Mouse (Mus musculus) intestine, embryonic 16.5 days (tissue): ENCODE measurements at regions not wholly inside any gene's neighbourhood (a gene's known extent, or its start where the extent isn't known, plus 50 kb on each side); places are given as distances from the start of the nearest gene placed in this dataset.

ENCODE experiments used
- ATAC-seq: fragments of 200-750 bp; cut with Nextera tagmentation; 2 replicates; pipeline ENCODE4 v1.8.0; 2017; ENCODE audit warnings: moderate TSS enrichment, moderate library complexity
- H3K27ac ChIP-seq: fragments of 300-500 bp; sonication (generic); 2 replicates; pipeline ENCODE4 v1.5.1; 2014; ENCODE audit warnings: mild to moderate bottlenecking, low read length
- H3K27me3 ChIP-seq: fragments of 300-500 bp; sonication (generic); replicated peaks from 2 replicates; pipeline ENCODE4 v1.6.1; 2014; ENCODE audit warnings: low read length, control low read depth, mixed read lengths; ENCODE audit not compliant: control insufficient read depth, insufficient read depth
- H3K36me3 ChIP-seq: fragments of 300-500 bp; sonication (generic); 2 replicates; pipeline ENCODE4 v1.6.1; 2014; ENCODE audit warnings: low read length, control low read depth; ENCODE audit not compliant: control insufficient read depth, insufficient read depth
- H3K4me1 ChIP-seq: fragments of 300-500 bp; sonication (generic); 2 replicates; pipeline ENCODE4 v1.6.1; 2014; ENCODE audit warnings: low read length, control low read depth, mixed read lengths; ENCODE audit not compliant: control insufficient read depth, insufficient read depth
- H3K4me2 ChIP-seq: fragments of 300-500 bp; sonication (generic); 2 replicates; pipeline ENCODE4 v1.6.1; 2014; ENCODE audit warnings: low read depth, low read length, control low read depth
- H3K4me3 ChIP-seq: fragments of 300-500 bp; sonication (generic); 2 replicates; pipeline ENCODE4 v1.5.1; 2014; ENCODE audit warnings: mild to moderate bottlenecking, low read length
- H3K9ac ChIP-seq: fragments of 300-500 bp; sonication (generic); 2 replicates; pipeline ENCODE4 v1.6.1; 2014; ENCODE audit warnings: low read depth, low read length
- H3K9me3 ChIP-seq: fragments of 300-500 bp; sonication (generic); 2 replicates; pipeline ENCODE4 v1.6.1; 2016; ENCODE audit warnings: low read length, control low read depth; ENCODE audit not compliant: control insufficient read depth
- WGBS: fragments of 180-500 bp; shearing (Covaris S2); extraction: QIAGEN DNeasy Blood & Tissue Kit; methylation state at CpG from one replicate; pipeline ENCODE4 v1.1.7; 2014; 5-methylcytosine and 5-hydroxymethylcytosine counted together

DNA sequence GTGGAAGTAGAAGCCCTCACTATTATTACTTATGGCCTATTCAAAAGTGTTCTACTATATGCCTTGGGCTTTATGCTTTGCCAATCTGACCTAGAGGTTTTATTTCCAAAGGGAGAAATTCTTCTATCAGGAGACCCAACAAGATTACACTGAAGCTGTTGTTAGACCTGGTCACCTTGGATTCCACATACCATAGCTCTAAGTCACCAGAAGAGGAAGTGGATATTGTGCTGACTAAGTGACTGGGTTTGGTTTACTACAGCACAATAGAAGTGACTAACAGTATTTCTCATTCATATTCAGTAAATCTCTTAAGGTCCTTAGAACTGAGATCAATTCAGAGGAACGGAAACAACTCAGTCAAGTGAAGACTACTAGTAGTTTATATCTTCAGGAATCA is 229.0 kb upstream of the Btbd3 start:
- Histone ChIP-seq H3K27me3 (no peaks in the 10 kb centered on the region), H3K4me1 (no peaks in the 10 kb centered on the region), H3K4me2 (no peak overlapping the region), H3K4me3 (no peak overlapping the region), H3K9ac (no peak overlapping the region), H3K27ac (no peak overlapping the region), H3K36me3 (no peaks in the 10 kb centered on the region), H3K9me3 (no peaks in the 10 kb centered on the region)
- 92% methylated on average over 1 of the region's 1 CpGs for WGBS
- ATAC-seq = no peak

DNA sequence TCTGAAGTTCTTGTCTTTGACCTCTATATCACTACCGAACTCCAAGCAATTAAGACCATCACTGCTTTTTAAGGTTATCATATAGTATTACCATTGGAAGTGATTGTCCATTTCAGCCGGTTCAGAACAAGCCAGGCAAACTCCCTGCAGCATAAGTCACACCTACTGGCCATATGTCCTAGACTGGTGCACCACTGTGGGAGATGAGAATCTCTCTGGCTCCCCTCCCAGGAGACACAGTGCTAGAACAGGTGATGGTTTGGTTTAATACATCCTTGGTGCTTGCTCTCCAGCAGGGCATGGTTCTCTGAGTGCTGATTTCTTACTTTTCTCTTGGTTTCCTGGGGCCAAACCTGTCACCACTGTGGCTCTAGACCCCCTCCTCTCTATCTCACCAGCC is 232.8 kb upstream of the Btbd3 start:
- no peak overlapping the region for H3K27ac ChIP-seq
- ATAC-seq = no peak
- WGBS = 81% methylated on average over 2 of the region's 2 CpGs
- H3K36me3 ChIP-seq = no peaks in the 10 kb centered on the region
- H3K9me3 ChIP-seq = no peaks in the 10 kb centered on the region
- no peak overlapping the region for H3K4me2 ChIP-seq
- H3K27me3 ChIP-seq = no peaks in the 10 kb centered on the region
- H3K4me3 ChIP-seq = no peak overlapping the region
- H3K4me1 ChIP-seq = no peaks in the 10 kb centered on the region
- no peak overlapping the region for H3K9ac ChIP-seq

DNA sequence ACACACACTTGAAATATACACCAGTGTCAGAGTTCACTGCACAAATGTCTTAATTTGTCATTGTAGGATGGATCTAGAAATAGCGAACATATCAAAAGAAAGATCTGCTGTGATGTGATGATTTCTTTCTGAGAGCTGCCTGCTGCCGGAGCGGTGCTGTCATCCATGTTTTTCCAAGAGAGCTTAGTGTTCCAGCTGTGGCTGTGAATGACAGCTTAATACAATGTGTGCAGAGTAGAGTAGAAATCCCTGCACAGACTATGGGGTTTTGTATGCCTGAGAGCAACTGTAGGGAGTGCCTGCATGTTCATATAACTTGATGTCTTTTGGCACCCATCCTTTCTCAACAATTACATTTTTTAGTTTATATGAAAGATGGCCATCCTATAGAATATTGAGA is 274.6 kb upstream of the Btbd3 start:
- Histone ChIP-seq H3K4me2 (no peak overlapping the region), H3K27ac (no peak overlapping the region), H3K4me3 (no peak overlapping the region), H3K4me1 (no peaks in the 10 kb centered on the region), H3K9me3 (no peaks in the 10 kb centered on the region), H3K36me3 (no peaks in the 10 kb centered on the region), H3K27me3 (no peaks in the 10 kb centered on the region), H3K9ac (no peak overlapping the region)
- no peak for ATAC-seq
- 71% methylated on average over 3 of the region's 3 CpGs for WGBS

DNA sequence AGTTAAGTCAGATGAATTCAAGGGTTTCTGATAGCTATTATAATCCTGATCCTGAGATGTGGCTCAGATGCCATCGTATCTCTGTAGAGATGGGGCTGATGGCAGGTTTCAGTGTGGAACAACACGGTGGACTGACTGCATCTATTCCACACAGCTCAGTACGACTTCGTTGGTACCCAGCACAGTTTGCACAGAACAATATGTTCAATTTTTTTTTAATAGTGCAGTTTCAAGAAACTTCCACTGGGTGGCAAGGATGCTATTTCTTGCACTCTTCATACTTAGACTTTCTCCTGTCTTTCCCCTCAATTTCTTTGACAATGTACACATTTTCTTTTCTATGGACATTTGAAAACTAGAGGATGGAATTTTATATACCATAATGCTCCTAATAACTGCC is 278.6 kb upstream of the Btbd3 start:
- no peak overlapping the region for H3K4me2 ChIP-seq
- no peaks in the 10 kb centered on the region for H3K27me3 ChIP-seq
- H3K9me3 ChIP-seq = no peaks in the 10 kb centered on the region
- H3K4me1 ChIP-seq = no peaks in the 10 kb centered on the region
- no peaks in the 10 kb centered on the region for H3K36me3 ChIP-seq
- H3K4me3 ChIP-seq = no peak overlapping the region
- H3K9ac ChIP-seq = no peak overlapping the region
- no peak for ATAC-seq
- WGBS = 49% methylated on average over 4 of the region's 4 CpGs
- no peak overlapping the region for H3K27ac ChIP-seq

DNA sequence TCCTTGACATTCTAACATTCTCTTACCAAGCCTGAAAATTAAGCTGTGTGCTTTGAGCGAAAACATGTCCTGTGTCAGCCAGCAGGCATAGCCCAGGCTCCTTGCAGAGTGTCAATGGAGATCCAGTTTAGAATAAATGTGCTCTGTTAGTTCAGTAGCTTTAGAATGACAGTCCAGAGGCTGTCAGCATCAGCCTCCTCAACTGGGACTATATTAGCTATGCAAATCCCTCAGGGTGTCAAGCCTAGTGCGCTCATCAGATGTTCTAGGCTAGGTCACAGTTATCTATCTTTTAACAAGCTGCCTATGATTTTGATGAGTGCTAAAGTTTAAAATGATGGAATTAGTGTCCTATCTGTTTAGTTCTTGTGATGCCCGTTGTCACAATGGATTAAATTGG is 281.7 kb upstream of the Btbd3 start:
- no peak for ATAC-seq
- 73% methylated on average over 3 of the region's 3 CpGs for WGBS
- no peaks in the 10 kb centered on the region for H3K9me3 ChIP-seq

DNA sequence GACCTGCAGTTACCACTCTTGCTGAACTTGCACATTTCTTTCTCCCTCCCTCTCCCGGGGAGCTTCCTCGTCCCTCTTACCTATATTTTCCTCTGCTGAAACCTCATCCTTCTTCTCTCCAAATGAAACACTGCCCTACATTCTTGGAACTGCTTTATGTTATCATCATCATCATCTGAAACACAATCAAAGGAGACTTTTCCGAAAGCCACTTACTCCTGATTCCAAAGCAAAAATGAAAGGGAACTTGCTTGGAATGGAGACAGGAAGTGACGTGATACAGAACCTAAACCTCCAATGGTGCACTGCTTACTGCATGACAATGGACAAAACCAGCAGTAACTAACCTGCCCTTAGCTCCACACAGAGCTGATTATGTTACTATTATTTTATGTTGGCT is 287.2 kb upstream of the Btbd3 start:
- Histone ChIP-seq H3K27ac (no peak overlapping the region), H3K4me1 (no peaks in the 10 kb centered on the region), H3K36me3 (no peaks in the 10 kb centered on the region), H3K4me2 (no peak overlapping the region), H3K9me3 (no peaks in the 10 kb centered on the region), H3K4me3 (no peak overlapping the region), H3K27me3 (no peaks in the 10 kb centered on the region), H3K9ac (no peak overlapping the region)
- 68% methylated on average over 4 of the region's 4 CpGs for WGBS
- no peak for ATAC-seq

More for the DNA sequence above, 281.7 kb upstream of the Btbd3 start:
- H3K9ac ChIP-seq = no peak overlapping the region
- no peak overlapping the region for H3K4me2 ChIP-seq
- H3K27ac ChIP-seq = no peak overlapping the region
- no peaks in the 10 kb centered on the region for H3K27me3 ChIP-seq
- no peaks in the 10 kb centered on the region for H3K4me1 ChIP-seq
- no peaks in the 10 kb centered on the region for H3K36me3 ChIP-seq
- no peak overlapping the region for H3K4me3 ChIP-seq

DNA sequence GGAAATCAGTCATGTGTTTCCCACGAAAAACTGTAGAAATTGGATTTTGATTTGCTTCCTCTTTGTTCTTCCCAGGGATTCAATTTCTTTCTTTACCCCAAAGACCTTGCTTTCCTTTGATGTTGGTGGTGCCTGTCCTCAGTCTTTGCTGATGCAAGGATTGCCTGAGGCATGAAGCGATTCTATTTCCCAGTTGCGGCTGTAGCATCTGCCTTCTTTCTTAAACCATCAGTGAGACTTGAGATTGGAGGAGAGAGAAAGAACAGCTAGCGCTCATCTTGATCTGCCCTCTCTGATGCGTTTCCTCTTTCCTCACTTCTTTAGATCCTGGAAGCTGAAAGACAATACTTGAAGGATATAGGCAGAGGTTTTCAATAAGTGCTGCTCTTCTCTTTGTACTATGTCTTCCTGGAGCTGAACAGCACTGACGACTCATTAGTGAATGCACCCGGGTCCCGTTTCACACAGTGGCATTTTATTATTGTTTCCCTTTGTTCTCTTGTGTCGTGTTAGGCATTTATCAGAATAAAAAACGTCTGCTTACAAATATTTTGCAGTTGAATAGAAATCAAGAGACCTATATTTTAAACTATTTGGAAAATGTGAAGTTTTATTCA is 289.8 kb upstream of the Btbd3 start:
- no peaks in the 10 kb centered on the region for H3K36me3 ChIP-seq
- WGBS = 61% methylated on average over 10 of the region's 10 CpGs

DNA sequence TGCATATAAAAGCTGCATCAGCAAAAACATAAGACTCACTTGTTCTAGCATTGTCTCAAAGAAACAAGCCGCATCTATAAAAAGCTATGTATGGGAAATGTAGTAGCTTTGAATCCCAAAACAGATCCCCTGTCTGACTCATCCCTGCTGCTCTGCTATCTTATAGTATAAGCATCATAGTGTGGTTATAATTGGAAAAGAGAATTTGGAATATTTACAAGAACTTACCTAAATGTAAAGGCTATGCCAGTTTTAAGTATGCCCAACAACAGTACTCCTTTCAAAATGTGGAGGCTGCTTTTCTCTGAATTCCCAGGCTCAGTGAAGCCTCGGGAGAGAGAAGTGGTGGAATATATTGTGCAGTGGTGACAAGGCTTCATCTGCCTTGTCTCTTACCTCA is 301.5 kb upstream of the Btbd3 start:
- no peaks in the 10 kb centered on the region for H3K9me3 ChIP-seq
- no peak overlapping the region for H3K27ac ChIP-seq
- 89% methylated on average over 2 of the region's 2 CpGs for WGBS
- no peak overlapping the region for H3K9ac ChIP-seq
- no peaks in the 10 kb centered on the region for H3K27me3 ChIP-seq
- no peak overlapping the region for H3K4me2 ChIP-seq
- H3K4me1 ChIP-seq = no peaks in the 10 kb centered on the region
- no peak overlapping the region for H3K4me3 ChIP-seq
- no peaks in the 10 kb centered on the region for H3K36me3 ChIP-seq
- ATAC-seq = no peak

More for the DNA sequence above, 289.8 kb upstream of the Btbd3 start:
- Histone ChIP-seq H3K9me3 (no peaks in the 10 kb centered on the region), H3K4me1 (no peaks in the 10 kb centered on the region), H3K4me2 (no peak overlapping the region), H3K27me3 (no peaks in the 10 kb centered on the region), H3K27ac (no peak overlapping the region), H3K4me3 (no peak overlapping the region), H3K9ac (no peak overlapping the region)
- no peak for ATAC-seq

DNA sequence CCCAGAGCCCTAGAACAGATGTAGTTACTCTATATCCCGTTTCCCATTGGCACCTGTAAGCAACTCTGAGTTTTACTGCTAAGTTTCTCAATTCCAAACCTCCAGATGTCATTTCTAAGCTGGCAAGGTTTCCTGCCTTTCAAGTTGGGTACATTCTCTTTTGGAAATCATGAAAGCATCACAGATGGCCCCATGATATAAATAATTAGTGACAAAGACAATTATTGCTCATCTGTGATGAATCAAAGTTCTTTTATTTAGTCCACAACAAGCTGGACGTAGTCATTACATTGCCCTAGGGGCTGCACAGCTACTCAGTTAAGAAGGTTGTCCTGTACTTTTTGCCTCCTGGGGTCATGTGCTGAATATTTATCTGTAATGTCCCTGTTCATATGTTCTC is 303.2 kb upstream of the Btbd3 start:
- H3K9ac ChIP-seq = no peak overlapping the region
- H3K27me3 ChIP-seq = no peaks in the 10 kb centered on the region
- H3K4me3 ChIP-seq = no peak overlapping the region
- H3K4me2 ChIP-seq = no peak overlapping the region
- WGBS = 71% methylated on average over 2 of the region's 2 CpGs
- H3K4me1 ChIP-seq = no peaks in the 10 kb centered on the region
- ATAC-seq = no peak
- no peak overlapping the region for H3K27ac ChIP-seq
- H3K36me3 ChIP-seq = no peaks in the 10 kb centered on the region
- no peaks in the 10 kb centered on the region for H3K9me3 ChIP-seq

DNA sequence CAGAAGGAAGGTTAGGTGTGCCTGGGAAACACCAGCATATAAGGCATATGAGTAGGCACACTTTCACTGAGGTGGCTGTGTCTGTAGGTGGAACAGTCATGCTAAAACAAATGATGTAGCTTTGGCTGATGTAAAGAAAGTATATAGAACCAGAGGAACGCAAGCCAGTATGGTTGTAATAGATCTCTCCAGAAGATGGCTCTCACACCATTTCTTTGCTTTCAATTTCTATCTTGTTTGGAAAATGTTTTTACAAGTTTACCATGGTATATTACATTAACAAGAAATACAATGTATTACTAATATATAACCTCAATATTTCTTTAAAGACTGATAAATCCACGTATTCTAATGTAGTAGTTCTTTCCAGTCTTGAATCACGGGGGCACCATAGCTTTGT is 304.4 kb upstream of the Btbd3 start:
- WGBS = 77% methylated on average over 3 of the region's 3 CpGs
- no peak for ATAC-seq

More for the DNA sequence above, 304.4 kb upstream of the Btbd3 start:
- Histone ChIP-seq H3K4me3 (no peak overlapping the region), H3K27me3 (no peaks in the 10 kb centered on the region), H3K9ac (no peak overlapping the region), H3K27ac (no peak overlapping the region), H3K9me3 (no peaks in the 10 kb centered on the region), H3K4me2 (no peak overlapping the region), H3K4me1 (no peaks in the 10 kb centered on the region), H3K36me3 (no peaks in the 10 kb centered on the region)
